Mouse (Mus musculus) embryonic facial prominence, embryonic 10.5 days (tissue): ENCODE results near the gene Fam222b. TPM values are rescaled to one million over a fixed set of nuclear protein-coding genes. Genes with fewer than 3 reads are reported as not detected.

Experiments
- DNase-seq: peaks from one replicate; pipeline ENCODE4 v3.0.0-alpha.2; 2017; ENCODE audit warnings: low spot score
- H3K27ac ChIP-seq: fragments of 300-500 bp; sonication (generic); replicated peaks from 2 replicates; pipeline ENCODE4 v1.5.1; 2016; ENCODE audit warnings: mild to moderate bottlenecking
- H3K27me3 ChIP-seq: fragments of 300-500 bp; sonication (generic); replicated peaks from 2 replicates; pipeline ENCODE4 v1.6.1; 2016; ENCODE audit warnings: low read depth, mild to moderate bottlenecking; ENCODE audit not compliant: poor library complexity, severe bottlenecking
- H3K36me3 ChIP-seq: fragments of 300-500 bp; sonication (generic); replicated peaks from 2 replicates; pipeline ENCODE4 v1.6.1; 2016; ENCODE audit warnings: mild to moderate bottlenecking, moderate library complexity
- H3K4me1 ChIP-seq: fragments of 300-500 bp; sonication (generic); 2 replicates; pipeline ENCODE4 v1.6.1; 2016
- H3K4me3 ChIP-seq: fragments of 300-500 bp; sonication (generic); 2 replicates; pipeline ENCODE4 v1.5.1; 2016; ENCODE audit warnings: mild to moderate bottlenecking, moderate library complexity
- H3K9me3 ChIP-seq: fragments of 300-500 bp; sonication (generic); 2 replicates; pipeline ENCODE4 v1.6.1; 2016; ENCODE audit warnings: mild to moderate bottlenecking
- WGBS: fragments of 180-500 bp; shearing (Covaris S2); methylation state at CpG from one replicate; pipeline ENCODE4 v1.1.7; 2016; 5-methylcytosine and 5-hydroxymethylcytosine counted together
- polyA plus RNA-seq: library from polyadenylated mRNA; unstranded; fragments of >200 nt; fragmentation: Nextera tagmentation; extraction: Ambion mirVana; gene quantifications from 2 replicates; pipeline ENCODE4 v1.2.1, GENCODE M21; 2016

The Fam222b gene
- polyA plus RNA-seq, 1 experiment from 2014 or later = 28.2 TPM

- 0 out of 2 replicates have a peak, but pooled peaks cover 3% of the 10 kb centered on the region for H3K4me1 ChIP-seq
- H3K4me3 ChIP-seq = peak overlapping the region; percentile 19; the same call in 1 of the 2 replicates
- no peak overlapping the region; the same call in 1 of the 2 replicates for H3K27ac ChIP-seq
- no peaks in the 10 kb centered on the region for H3K9me3 ChIP-seq
- no peaks in the 10 kb centered on the region for H3K27me3 ChIP-seq
- 80% methylated on average over 5 of the region's 5 CpGs for WGBS
- no peak for DNase-seq
- H3K36me3 ChIP-seq = peaks cover 64% of the 10 kb centered on the region
Observed at GRCm38 (mm10) chr11:78071938-78072337, 22.5 kb upstream of the Fam222b start.

DNA sequence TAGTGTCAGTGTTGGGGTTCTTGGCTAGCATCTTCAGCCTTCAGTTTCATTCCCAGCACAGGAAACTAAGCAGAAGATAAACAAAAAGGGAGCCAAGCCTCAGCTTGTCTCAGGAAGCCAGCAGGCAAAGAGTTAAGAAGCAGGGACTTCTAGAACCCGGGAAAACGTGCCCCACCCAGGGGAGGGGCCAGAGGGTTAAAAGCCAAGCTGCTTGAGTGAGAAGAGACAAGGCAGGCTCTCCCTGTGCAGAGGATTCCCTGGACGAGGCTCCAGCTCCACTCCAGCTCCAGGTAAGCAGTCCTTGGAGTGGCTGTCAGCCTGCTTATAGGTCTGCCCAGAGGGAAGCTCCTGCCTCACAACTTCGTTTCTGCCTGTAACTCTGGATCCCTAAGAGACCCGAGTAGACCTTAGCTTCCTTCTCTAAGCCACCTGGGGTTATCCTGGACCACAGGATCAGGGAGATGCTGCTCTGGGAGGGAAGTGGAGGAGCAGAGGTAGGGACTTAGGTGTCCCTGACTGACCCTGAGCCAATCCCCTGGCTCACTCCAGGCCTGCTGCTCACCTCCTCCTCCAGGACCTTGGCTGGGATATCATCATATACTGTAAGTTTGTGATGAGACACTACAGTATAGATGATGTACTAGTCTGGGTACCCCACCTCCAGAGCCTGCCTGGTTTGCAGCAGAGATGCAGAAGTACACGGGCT is 21.9 kb upstream of the Fam222b start:
- DNase-seq = no peak
- Histone ChIP-seq H3K4me3 (peak overlapping the region; percentile 19; the same call in 1 of the 2 replicates), H3K27ac (no peak overlapping the region)

GRCm38 (mm10) chr11:78073577-78074276 is 20.7 kb upstream of the Fam222b start:
- Histone ChIP-seq H3K9me3 (no peaks in the 10 kb centered on the region), H3K27ac (no peak overlapping the region), H3K36me3 (peaks cover 78% of the 10 kb centered on the region), H3K4me1 (0 out of 2 replicates have a peak, but pooled peaks cover 3% of the 10 kb centered on the region), H3K4me3 (no peak overlapping the region), H3K27me3 (no peaks in the 10 kb centered on the region)
- 96% methylated on average over 9 of the region's 9 CpGs for WGBS
- DNase-seq = no peak

More for the DNA sequence above, 21.9 kb upstream of the Fam222b start:
- 0 out of 2 replicates have a peak, but pooled peaks cover 3% of the 10 kb centered on the region for H3K4me1 ChIP-seq
- no peaks in the 10 kb centered on the region for H3K27me3 ChIP-seq
- peaks cover 71% of the 10 kb centered on the region for H3K36me3 ChIP-seq
- WGBS = 32% methylated on average over 6 of the region's 6 CpGs
- H3K9me3 ChIP-seq = no peaks in the 10 kb centered on the region

DNA sequence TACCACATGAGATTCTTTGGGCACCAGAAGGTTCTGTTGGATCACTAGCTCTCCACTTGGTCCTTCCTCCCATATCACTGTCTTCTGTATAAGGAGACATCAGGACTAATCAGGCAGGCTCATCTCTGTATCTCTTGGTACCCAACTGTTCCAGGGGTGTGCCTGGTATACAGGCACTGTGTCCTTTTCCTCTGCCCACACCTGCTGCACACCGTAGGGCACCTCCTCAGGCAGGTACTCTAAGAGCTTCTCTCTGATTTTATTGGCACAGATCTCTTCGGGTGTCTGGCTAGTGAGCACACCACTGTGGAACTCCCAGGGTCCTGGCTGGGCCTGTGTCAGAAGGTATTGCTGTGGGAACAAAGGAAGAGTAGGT is 20.2 kb upstream of the Fam222b start:
- H3K36me3 ChIP-seq = peaks cover 78% of the 10 kb centered on the region
- DNase-seq = no peak
- no peak overlapping the region for H3K4me3 ChIP-seq
- no peaks in the 10 kb centered on the region for H3K9me3 ChIP-seq
- H3K27me3 ChIP-seq = no peaks in the 10 kb centered on the region
- 89% methylated on average over 2 of the region's 2 CpGs for WGBS
- H3K27ac ChIP-seq = no peak overlapping the region
- peaks cover 8% of the 10 kb centered on the region for H3K4me1 ChIP-seq

DNA sequence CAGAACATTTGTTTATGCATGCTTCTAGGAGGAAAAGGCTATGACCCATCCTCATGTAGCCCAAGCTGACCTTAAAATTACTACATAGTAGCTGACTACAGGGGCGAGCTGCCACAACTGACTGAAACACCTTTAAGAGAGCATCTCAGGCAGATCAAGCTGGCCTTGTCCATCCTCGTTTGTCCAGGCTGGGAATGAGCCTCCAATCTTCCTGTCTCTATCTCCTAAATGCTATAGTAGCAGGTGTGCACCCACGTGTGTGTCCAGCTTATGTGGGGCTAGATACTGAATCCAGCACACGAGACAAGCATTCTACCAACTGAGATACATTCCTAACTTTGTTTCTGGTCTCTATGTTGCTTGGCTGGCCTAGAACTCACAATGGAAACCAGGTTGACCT is 19.8 kb upstream of the Fam222b start:
- H3K9me3 ChIP-seq = no peaks in the 10 kb centered on the region
- H3K36me3 ChIP-seq = peaks cover 78% of the 10 kb centered on the region
- peaks cover 12% of the 10 kb centered on the region for H3K4me1 ChIP-seq
- no peak for DNase-seq
- no peaks in the 10 kb centered on the region for H3K27me3 ChIP-seq
- H3K4me3 ChIP-seq = no peak overlapping the region
- WGBS = 87% methylated on average over 4 of the region's 4 CpGs
- H3K27ac ChIP-seq = no peak overlapping the region

- H3K27me3 ChIP-seq = no peaks in the 10 kb centered on the region
- peak within 1 kb of the TSS; percentile 86 for H3K27ac ChIP-seq
- WGBS = under 1% methylated on average over 42 of the region's 42 CpGs
Observed at GRCm38 (mm10) chr11:78079961-78080921, 14.2 kb upstream of the Fam222b start, which contains the start of gene Eral1. Gene Eral1, minus strand, starts transcription at chr11:78080383.

DNA sequence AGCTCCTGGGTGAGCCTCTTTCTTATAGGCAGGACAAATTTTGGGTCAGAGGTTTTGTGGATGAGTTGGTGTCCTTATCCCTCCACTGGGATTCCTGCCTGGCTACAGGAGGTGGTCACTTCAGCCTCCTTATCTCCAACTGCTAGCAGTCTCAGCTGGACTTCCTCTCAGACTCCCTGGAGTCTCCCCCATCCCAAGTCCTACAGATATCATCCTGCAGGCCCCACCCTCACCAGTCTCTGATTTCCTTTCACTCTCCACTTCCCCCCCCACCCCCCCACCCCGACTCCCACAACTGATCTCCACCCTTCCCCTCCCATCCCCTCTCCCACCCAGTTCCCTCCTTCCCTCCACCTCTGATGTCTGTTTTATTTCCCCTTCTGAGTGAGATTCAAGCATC is 10.9 kb upstream of the Fam222b start:
- 69% methylated on average over 1 of the region's 1 CpGs for WGBS
- no peak for DNase-seq
- Histone ChIP-seq H3K4me1 (peaks cover 15% of the 10 kb centered on the region), H3K9me3 (no peaks in the 10 kb centered on the region), H3K36me3 (no peaks in the 10 kb centered on the region), H3K27ac (no peak overlapping the region), H3K4me3 (no peak overlapping the region), H3K27me3 (no peaks in the 10 kb centered on the region)

More at GRCm38 (mm10) chr11:78079961-78080921, 14.2 kb upstream of the Fam222b start, which contains the start of gene Eral1:
- peak; percentile 89 for DNase-seq
- H3K36me3 ChIP-seq = peaks cover 30% of the 10 kb centered on the region
- H3K4me3 ChIP-seq = peak within 1 kb of the TSS; percentile 91
- H3K9me3 ChIP-seq = no peaks in the 10 kb centered on the region
- peaks cover 15% of the 10 kb centered on the region for H3K4me1 ChIP-seq

- H3K4me3 ChIP-seq = no peak overlapping the region
- DNase-seq = no peak
- WGBS = 76% methylated on average over 4 of the region's 4 CpGs
Observed at GRCm38 (mm10) chr11:78086925-78087479, 7.5 kb upstream of the Fam222b start.

DNA sequence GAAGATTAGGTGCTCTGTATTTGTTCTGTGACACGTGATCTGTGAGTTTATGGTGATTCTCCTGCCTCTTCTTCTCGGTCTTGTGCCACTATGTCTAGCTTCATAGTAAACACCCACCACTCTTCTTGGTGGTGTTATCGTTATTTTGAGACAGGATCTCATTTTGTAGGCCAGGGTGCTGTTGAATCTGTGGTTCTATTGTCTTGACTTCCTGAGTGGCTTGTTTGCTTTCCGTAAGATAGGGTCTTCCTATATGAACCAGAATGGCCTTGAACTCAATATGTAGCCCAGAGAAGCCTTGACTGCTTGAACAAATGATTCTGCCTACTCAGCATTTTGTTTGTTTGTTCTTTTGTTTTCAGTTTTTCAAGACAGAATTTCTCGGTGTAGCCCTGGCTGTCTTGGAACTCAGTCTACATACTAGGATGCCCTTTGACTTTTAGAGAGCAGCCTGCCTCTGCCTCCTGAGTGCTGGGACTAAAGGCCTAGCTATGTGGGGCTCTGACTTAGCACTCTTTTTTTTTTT is 6.6 kb upstream of the Fam222b start:
- 86% methylated on average over 5 of the region's 5 CpGs for WGBS
- DNase-seq = no peak

More at GRCm38 (mm10) chr11:78086925-78087479, 7.5 kb upstream of the Fam222b start:
- Histone ChIP-seq H3K27ac (no peak overlapping the region), H3K9me3 (no peaks in the 10 kb centered on the region), H3K27me3 (no peaks in the 10 kb centered on the region), H3K36me3 (no peaks in the 10 kb centered on the region), H3K4me1 (no peaks in the 10 kb centered on the region)

GRCm38 (mm10) chr11:78094137-78094503 is 340 bp upstream of the Fam222b start:
- WGBS = 57% methylated on average over 11 of the region's 11 CpGs
- Histone ChIP-seq H3K27ac (peak overlapping the region; percentile 90), H3K4me3 (peak overlapping the region; percentile 81), H3K36me3 (peaks cover 12% of the 10 kb centered on the region), H3K9me3 (no peaks in the 10 kb centered on the region), H3K27me3 (no peaks in the 10 kb centered on the region), H3K4me1 (peaks cover 26% of the 10 kb centered on the region)
- no peak for DNase-seq

More for the DNA sequence above, 6.6 kb upstream of the Fam222b start:
- no peaks in the 10 kb centered on the region for H3K27me3 ChIP-seq
- no peak overlapping the region for H3K27ac ChIP-seq
- H3K9me3 ChIP-seq = no peaks in the 10 kb centered on the region
- no peak overlapping the region for H3K4me3 ChIP-seq
- H3K4me1 ChIP-seq = no peaks in the 10 kb centered on the region
- H3K36me3 ChIP-seq = no peaks in the 10 kb centered on the region

DNA sequence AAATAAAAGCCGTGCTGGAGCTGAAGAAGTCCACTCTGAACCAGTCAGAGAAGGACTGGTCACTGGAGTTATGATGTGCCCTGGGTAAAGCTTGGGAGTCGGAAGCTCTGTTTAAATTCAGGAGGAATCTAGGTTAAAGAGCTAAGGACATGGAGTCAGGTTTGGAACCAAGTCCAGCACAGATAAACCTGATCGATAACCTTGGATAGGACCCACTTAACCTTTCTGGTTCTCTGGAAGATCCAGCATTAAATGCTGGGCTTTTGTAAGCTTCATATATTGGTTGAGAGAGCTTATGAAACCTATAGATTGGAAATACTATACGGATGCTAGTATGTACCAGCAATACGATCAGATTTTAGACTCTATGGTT is 670 bp downstream of the Fam222b start:
- peak overlapping the region; percentile 90 for H3K27ac ChIP-seq
- 30% methylated on average over 5 of the region's 5 CpGs for WGBS
- DNase-seq = no peak
- H3K4me1 ChIP-seq = peaks cover 26% of the 10 kb centered on the region
- H3K27me3 ChIP-seq = no peaks in the 10 kb centered on the region
- no peaks in the 10 kb centered on the region for H3K9me3 ChIP-seq
- peak overlapping the region; percentile 81 for H3K4me3 ChIP-seq
- peaks cover 19% of the 10 kb centered on the region for H3K36me3 ChIP-seq
